Mouse (Mus musculus) cerebral cortex, adult 2 months (tissue): ENCODE measurements around the gene Mroh8.

Experiments used
- WGBS: fragments of 180-500 bp; shearing (Covaris S2); methylation state at CpG from one replicate; pipeline ENCODE4 v1.1.7; 2018; 5-methylcytosine and 5-hydroxymethylcytosine counted together

The Mroh8 gene

GRCm38 (mm10) chr2:157288996-157289395 lies 9.6 kb upstream of the Mroh8 start:
- 84% methylated on average over 5 of the region's 5 CpGs for WGBS

- 1% methylated on average over 3 of the region's 3 CpGs for WGBS
Observed at GRCm38 (mm10) chr2:157287542-157287941, 8.2 kb upstream of the Mroh8 start.

- WGBS: 89% methylated on average over 6 of the region's 6 CpGs
Observed at GRCm38 (mm10) chr2:157283321-157283720, 4.0 kb upstream of the Mroh8 start.

GRCm38 (mm10) chr2:157278717-157279415 lies 483 bp downstream of the Mroh8 start, which contains the start of gene Rpn2:
Gene Rpn2 (plus strand): TSS chr2:157279017.
- under 1% methylated on average over 62 of the region's 64 CpGs for WGBS

- 64% methylated on average over 6 of the region's 6 CpGs for WGBS
Observed at GRCm38 (mm10) chr2:157263832-157264231, 15.5 kb downstream of the Mroh8 start.

- 79% methylated on average over 1 of the region's 1 CpGs for WGBS
Observed at GRCm38 (mm10) chr2:157263101-157263500, 16.2 kb downstream of the Mroh8 start.

GRCm38 (mm10) chr2:157262506-157262905 lies 16.8 kb downstream of the Mroh8 start:
- WGBS: 83% methylated on average over 9 of the region's 9 CpGs

- WGBS: 79% methylated on average over 5 of the region's 5 CpGs
Observed at GRCm38 (mm10) chr2:157261930-157262329, 17.4 kb downstream of the Mroh8 start.

GRCm38 (mm10) chr2:157259720-157260119 lies 19.6 kb downstream of the Mroh8 start:
- 3% methylated on average over 5 of the region's 5 CpGs for WGBS

GRCm38 (mm10) chr2:157245603-157246002 lies 33.7 kb downstream of the Mroh8 start:
- WGBS: 78% methylated on average over 2 of the region's 2 CpGs

- WGBS: 68% methylated on average over 5 of the region's 5 CpGs
Observed at GRCm38 (mm10) chr2:157245001-157245400, 34.3 kb downstream of the Mroh8 start.

GRCm38 (mm10) chr2:157235946-157236345 lies 43.4 kb downstream of the Mroh8 start:
- 80% methylated on average over 8 of the region's 8 CpGs for WGBS

GRCm38 (mm10) chr2:157221916-157222315 lies 57.4 kb downstream of the Mroh8 start:
- 87% methylated on average over 3 of the region's 3 CpGs for WGBS

GRCm38 (mm10) chr2:157220108-157220507 lies 59.2 kb downstream of the Mroh8 start:
- 83% methylated on average over 6 of the region's 6 CpGs for WGBS

- 81% methylated on average over 7 of the region's 7 CpGs for WGBS
Observed at GRCm38 (mm10) chr2:157211731-157212130, 67.6 kb downstream of the Mroh8 start.

GRCm38 (mm10) chr2:157204366-157205218 lies 74.8 kb downstream of the Mroh8 start, which contains the start of gene Rbl1:
Gene Rbl1 (minus strand): TSS chr2:157204534.
- WGBS: under 1% methylated on average over 73 of the region's 73 CpGs

- 2% methylated on average over 43 of the region's 49 CpGs for WGBS
Observed at GRCm38 (mm10) chr2:157203459-157204365, 75.6 kb downstream of the Mroh8 start.

GRCm38 (mm10) chr2:157202361-157202760 lies 77.0 kb downstream of the Mroh8 start:
- WGBS: 82% methylated on average over 6 of the region's 6 CpGs

- 73% methylated on average over 6 of the region's 6 CpGs for WGBS
Observed at GRCm38 (mm10) chr2:157201081-157201830, 78.1 kb downstream of the Mroh8 start.

- 96% methylated on average over 11 of the region's 11 CpGs for WGBS
Observed at GRCm38 (mm10) chr2:157198405-157198804, 80.9 kb downstream of the Mroh8 start.

- WGBS: 95% methylated on average over 4 of the region's 4 CpGs
Observed at GRCm38 (mm10) chr2:157190651-157191050, 88.7 kb downstream of the Mroh8 start.
